Mouse (Mus musculus) liver, embryonic 15.5 days (tissue): ENCODE results near the gene Usp49. TPM values are rescaled to one million over a fixed set of nuclear protein-coding genes. Genes with fewer than 3 reads are reported as not detected.
A peak's percentile ranks its signal among the peaks of the same experiment; 100 is the strongest.
"Not testable (repeated sequence)": the region's sequence is repeated elsewhere in the genome, so short reads cannot be mapped to it uniquely, and the experiment has no call there.

Source experiments
- ATAC-seq: fragments of 200-750 bp; cut with Nextera tagmentation; 2 replicates; pipeline ENCODE4 v1.8.0; 2017; ENCODE audit warnings: moderate number of reproducible peaks, mild to moderate bottlenecking, moderate library complexity; ENCODE audit not compliant: insufficient read depth
- H3K27ac ChIP-seq: fragments of 300-500 bp; sonication (generic); replicated peaks from 2 replicates; pipeline ENCODE4 v1.5.1; 2015; ENCODE audit warnings: mild to moderate bottlenecking, inconsistent platforms
- H3K27me3 ChIP-seq: fragments of 300-500 bp; sonication (generic); 2 replicates; pipeline ENCODE4 v1.6.1; 2015; ENCODE audit warnings: mild to moderate bottlenecking, inconsistent platforms
- H3K36me3 ChIP-seq: fragments of 300-500 bp; sonication (generic); replicated peaks from 2 replicates; pipeline ENCODE4 v1.6.1; 2015; ENCODE audit warnings: moderate library complexity, mild to moderate bottlenecking, inconsistent platforms
- H3K4me1 ChIP-seq: fragments of 300-500 bp; sonication (generic); replicated peaks from 2 replicates; pipeline ENCODE4 v1.6.1; 2015; ENCODE audit warnings: inconsistent platforms
- H3K4me2 ChIP-seq: fragments of 300-500 bp; sonication (generic); 2 replicates; pipeline ENCODE4 v1.6.1; 2015; ENCODE audit warnings: moderate library complexity, mild to moderate bottlenecking, inconsistent platforms
- H3K4me3 ChIP-seq: fragments of 300-500 bp; sonication (generic); replicated peaks from 2 replicates; pipeline ENCODE4 v1.5.1; 2015; ENCODE audit warnings: mild to moderate bottlenecking, inconsistent platforms
- H3K9ac ChIP-seq: fragments of 300-500 bp; sonication (generic); 2 replicates; pipeline ENCODE4 v1.6.1; 2015; ENCODE audit warnings: moderate library complexity, mild to moderate bottlenecking, inconsistent platforms
- H3K9me3 ChIP-seq: fragments of 300-500 bp; sonication (generic); replicated peaks from 2 replicates; pipeline ENCODE4 v1.6.1; 2016; ENCODE audit warnings: inconsistent platforms
- WGBS: fragments of 180-500 bp; shearing (Covaris S2); methylation state at CpG from one replicate; pipeline ENCODE4 v1.1.7; 2015; ENCODE audit warnings: mixed read lengths; ENCODE audit not compliant: insufficient replicate concordance; 5-methylcytosine and 5-hydroxymethylcytosine counted together
- polyA plus RNA-seq: library from polyadenylated mRNA; unstranded; fragments of >200 nt; fragmentation: Nextera tagmentation; extraction: Ambion mirVana; gene quantifications from 2 replicates; pipeline ENCODE4 v1.2.1, GENCODE M21; 2015

Usp49 gene
- polyA plus RNA-seq, 1 experiment from 2014 or later = 3.7 TPM

DNA sequence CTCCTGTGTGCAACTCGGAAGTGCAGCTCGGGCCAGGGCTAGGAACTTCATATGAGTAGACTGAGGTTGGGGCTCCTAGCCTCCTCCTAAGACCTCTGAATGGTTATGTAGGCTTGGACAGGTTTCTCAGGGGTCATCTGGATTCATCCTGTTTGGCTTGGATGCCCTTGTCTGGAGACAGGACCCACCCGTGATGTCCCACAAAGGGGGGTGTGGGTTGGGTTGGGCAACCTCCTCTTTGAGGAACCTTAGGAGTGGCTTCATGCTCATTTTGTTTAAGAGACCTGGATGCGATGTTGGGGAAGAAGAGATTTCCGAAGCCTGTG is 33.7 kb upstream of the Usp49 start:
- H3K27ac ChIP-seq = peak overlapping the region; percentile 96
- peak overlapping the region; percentile 83 for H3K4me2 ChIP-seq
- no peaks in the 10 kb centered on the region for H3K9me3 ChIP-seq
- H3K4me1 ChIP-seq = peaks cover 86% of the 10 kb centered on the region
- H3K9ac ChIP-seq = peak overlapping the region; percentile 95
- peak overlapping the region; percentile 90 for H3K4me3 ChIP-seq
- H3K27me3 ChIP-seq = no peaks in the 10 kb centered on the region
- WGBS = 36% methylated on average over 5 of the region's 5 CpGs
- peaks cover 71% of the 10 kb centered on the region for H3K36me3 ChIP-seq
- ATAC-seq = no peak

DNA sequence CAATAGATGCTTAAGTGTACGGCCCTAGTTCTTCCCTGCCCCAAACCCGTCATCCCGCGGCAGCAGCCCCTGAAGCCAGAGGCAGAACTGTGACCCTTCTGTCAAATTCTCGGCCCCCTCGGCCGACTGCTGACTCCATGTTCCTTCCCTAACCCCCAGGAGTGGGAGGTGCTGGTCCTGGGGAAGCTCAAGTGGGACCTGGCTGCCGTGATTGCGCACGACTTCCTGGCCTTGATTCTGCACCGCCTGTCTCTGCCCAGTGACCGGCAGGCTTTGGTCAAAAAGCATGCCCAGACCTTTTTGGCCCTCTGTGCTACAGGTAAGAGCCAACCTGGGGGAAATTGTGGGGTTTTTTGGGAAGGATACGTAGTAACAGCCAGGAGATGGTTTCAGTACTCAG is 33.2 kb upstream of the Usp49 start:
- peak overlapping the region; percentile 83 for H3K4me2 ChIP-seq
- peaks cover 86% of the 10 kb centered on the region for H3K4me1 ChIP-seq
- peak overlapping the region; percentile 90 for H3K4me3 ChIP-seq
- no peaks in the 10 kb centered on the region for H3K9me3 ChIP-seq
- peaks cover 75% of the 10 kb centered on the region for H3K36me3 ChIP-seq
- no peaks in the 10 kb centered on the region for H3K27me3 ChIP-seq
- ATAC-seq = no peak
- 57% methylated on average over 13 of the region's 13 CpGs for WGBS
- peak overlapping the region; percentile 95 for H3K9ac ChIP-seq
- peak overlapping the region; percentile 96 for H3K27ac ChIP-seq

DNA sequence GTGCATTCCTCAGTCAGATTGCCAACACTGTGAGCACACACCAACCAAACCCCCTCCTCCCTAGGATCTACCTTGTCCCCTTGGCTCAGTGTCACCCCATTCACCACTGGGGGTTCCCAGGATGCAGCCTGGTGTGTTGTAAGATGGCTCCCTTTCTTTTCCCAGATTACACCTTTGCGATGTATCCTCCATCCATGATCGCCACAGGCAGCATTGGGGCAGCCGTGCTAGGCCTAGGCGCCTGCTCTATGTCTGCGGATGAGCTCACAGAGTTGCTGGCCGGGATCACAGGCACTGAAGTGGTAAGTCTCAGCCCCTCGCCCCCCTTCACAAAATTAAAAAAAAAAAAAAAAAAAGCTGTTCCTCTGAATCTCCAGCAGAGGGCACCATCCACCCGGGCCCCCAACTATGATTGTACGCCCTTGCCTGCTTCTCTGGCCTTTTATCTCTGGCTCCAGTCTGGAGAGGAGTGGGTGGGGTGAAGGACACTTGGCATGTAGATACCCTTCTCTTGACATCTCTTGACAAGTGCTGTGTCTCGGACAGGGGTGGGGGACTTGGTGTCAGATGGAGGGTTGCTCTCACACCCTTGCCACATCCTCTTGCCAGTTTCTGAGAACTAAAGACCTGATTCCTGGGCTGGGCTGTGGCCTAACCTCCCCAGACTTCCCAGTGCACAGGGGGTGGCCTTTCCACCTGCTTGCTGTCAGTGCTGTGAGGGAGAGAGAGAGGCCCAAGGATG is 32.5 kb upstream of the Usp49 start:
- H3K9ac ChIP-seq = peak overlapping the region; percentile 95
- WGBS = 22% methylated on average over 10 of the region's 10 CpGs
- peak; percentile 62 for ATAC-seq
- H3K9me3 ChIP-seq = no peaks in the 10 kb centered on the region
- H3K4me2 ChIP-seq = peak overlapping the region; percentile 83
- H3K4me3 ChIP-seq = peak overlapping the region; percentile 90
- peaks cover 79% of the 10 kb centered on the region for H3K4me1 ChIP-seq
- no peaks in the 10 kb centered on the region for H3K27me3 ChIP-seq
- H3K36me3 ChIP-seq = peaks cover 83% of the 10 kb centered on the region
- peak overlapping the region; percentile 96 for H3K27ac ChIP-seq

DNA sequence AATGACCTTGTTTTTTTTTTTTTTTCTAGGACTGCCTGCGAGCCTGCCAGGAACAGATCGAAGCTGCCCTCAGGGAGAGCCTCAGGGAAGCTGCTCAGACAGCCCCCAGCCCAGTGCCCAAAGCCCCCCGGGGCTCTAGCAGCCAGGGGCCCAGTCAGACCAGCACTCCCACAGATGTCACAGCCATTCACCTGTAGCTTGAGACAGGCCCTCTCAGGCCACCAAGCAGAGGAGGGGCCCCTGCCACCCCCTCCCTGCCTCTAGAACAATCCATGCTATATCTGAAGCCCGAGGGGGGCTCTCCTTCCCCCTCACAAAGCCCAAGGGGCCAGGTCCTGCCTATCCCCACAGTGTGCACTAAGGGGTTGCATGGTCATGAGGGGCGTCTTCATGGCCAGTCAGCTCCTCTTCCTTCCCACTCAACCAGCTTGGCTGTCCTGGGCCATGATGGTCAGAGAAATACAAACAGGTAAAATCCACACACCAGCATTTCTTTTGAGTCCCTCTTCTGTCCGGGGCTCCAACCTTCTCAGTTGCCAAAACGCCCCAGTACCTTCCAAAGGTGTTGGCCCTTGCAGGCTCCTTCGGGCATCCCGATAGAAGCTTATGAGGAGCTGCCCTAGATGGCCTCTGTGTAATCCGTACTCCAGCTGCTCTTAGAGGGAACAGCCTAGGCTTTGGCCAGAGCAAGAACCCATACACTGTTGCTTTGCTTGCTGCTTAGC is 31.7 kb upstream of the Usp49 start:
- H3K36me3 ChIP-seq = peaks cover 88% of the 10 kb centered on the region
- H3K9me3 ChIP-seq, H3K27me3 ChIP-seq, ATAC-seq: not testable (repeated sequence)
- H3K27ac ChIP-seq = peak overlapping the region; percentile 96
- H3K4me1 ChIP-seq = peaks cover 77% of the 10 kb centered on the region
- WGBS = 55% methylated on average over 10 of the region's 10 CpGs
- H3K4me3 ChIP-seq = peak overlapping the region; percentile 90
- H3K4me2 ChIP-seq = peak overlapping the region; percentile 83
- H3K9ac ChIP-seq = peak overlapping the region; percentile 95

DNA sequence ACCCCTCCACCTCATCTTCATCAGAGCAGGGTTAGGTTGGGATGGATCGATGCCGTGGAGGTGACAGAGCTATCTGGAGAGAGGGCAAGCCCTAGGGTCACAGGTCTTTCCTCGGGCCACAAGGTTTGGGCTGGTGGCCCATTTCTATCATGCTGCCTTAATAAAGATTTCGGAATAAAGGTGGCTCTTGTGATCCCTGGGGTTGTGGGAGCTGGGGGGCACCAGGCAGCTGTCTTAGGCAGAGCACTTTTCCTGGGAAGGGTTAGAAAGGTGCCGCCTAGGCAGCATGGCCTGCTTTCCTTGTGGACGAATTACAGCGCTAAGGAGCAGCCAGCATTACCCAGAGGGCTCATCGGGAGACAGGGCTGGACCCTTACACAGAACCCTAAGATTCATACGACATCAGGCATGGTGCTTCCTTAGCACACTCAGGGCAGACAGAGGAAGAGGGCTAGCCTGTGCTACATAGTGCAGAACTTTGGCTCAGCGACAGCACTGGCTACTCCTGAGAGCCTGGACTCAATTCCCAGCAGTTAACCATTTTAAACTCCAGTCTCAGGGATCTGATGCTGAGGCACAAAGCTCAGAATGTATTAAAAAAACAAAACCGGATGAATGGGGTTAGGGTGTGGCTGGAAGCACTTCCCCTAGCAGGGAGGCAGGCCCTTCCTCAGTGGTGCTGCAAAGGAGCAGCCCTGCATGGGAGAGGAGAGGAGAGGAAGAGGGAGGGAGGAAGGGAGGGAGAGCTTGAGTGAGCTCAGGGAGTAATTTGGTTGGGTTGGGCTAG is 30.8 kb upstream of the Usp49 start:
- no peak overlapping the region for H3K4me3 ChIP-seq
- peak overlapping the region; percentile 96 for H3K27ac ChIP-seq
- peaks cover 75% of the 10 kb centered on the region for H3K4me1 ChIP-seq
- 0 out of 2 replicates have a peak overlapping the region, but pooled peaks have one; percentile 33 for H3K9ac ChIP-seq
- no peak for ATAC-seq
- H3K36me3 ChIP-seq = peaks cover 97% of the 10 kb centered on the region
- peak overlapping the region; percentile 83; the same call in 1 of the 2 replicates for H3K4me2 ChIP-seq
- no peaks in the 10 kb centered on the region for H3K27me3 ChIP-seq
- H3K9me3 ChIP-seq = no peaks in the 10 kb centered on the region
- WGBS = 58% methylated on average over 11 of the region's 11 CpGs

DNA sequence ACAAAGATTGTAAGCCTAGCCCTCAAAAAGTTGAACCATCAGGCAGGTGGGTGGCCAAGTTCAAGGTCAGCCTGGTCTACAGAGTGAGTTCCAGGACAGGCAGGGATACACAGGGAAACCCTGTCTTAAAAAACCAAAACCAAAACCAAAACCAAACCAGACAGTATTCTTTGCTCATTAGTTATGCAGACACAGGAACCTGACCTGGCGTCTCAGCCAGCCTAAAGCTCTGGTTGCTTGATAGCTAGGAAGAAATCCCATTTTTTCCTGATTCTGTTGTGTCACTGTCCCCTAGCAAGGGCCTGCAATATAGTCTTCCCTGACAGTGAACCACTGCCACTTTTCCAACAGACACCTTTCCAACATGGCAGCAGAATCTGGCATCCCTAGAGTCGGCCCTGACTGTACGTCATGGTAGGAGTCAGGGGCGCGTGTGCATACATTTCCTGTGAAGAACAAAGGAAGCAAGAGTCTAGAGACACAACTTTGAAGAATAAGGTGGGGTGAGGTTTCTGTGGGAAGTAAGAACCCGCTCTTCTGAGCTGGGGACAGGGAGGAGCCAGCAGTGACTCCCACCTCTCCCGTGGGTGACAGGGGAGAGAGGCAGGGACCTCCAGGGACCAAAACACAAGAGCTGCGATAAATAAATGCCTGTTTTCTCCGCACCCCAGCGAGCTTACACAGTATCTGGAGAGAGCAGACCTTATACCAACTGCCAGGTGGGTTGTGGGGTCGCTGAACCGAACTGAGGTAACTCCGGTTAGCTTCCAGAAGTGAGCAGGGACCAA is 29.7 kb upstream of the Usp49 start:
- Histone ChIP-seq H3K9ac (no peak overlapping the region), H3K27ac (peak overlapping the region; percentile 96), H3K36me3 (peaks cover 97% of the 10 kb centered on the region), H3K4me2 (no peak overlapping the region), H3K9me3 (no peaks in the 10 kb centered on the region), H3K4me1 (peaks cover 64% of the 10 kb centered on the region), H3K4me3 (no peak overlapping the region), H3K27me3 (no peaks in the 10 kb centered on the region)
- WGBS = 82% methylated on average over 13 of the region's 13 CpGs
- no peak for ATAC-seq

DNA sequence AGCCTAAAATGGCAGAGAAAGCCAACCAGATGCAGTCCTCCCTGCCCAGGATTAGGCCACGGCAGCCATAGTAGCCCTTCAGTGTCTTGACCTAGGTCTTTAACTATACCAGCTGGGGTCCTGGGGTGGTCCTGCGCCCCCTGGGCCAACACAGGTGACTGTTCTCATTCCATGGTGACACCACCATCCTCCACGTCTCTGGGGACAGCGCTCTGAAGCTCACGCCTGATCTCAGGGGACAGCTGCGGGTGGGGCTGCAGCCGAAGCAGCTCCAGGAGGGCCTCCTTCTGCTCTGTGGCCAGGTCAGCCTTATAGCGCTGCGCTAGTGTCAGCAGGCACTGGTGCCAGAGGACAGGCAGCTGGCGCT is 29.1 kb upstream of the Usp49 start:
- 90% methylated on average over 10 of the region's 10 CpGs for WGBS
- peaks cover 97% of the 10 kb centered on the region for H3K36me3 ChIP-seq
- peak overlapping the region; percentile 96 for H3K27ac ChIP-seq
- H3K9ac ChIP-seq = no peak overlapping the region
- H3K4me3 ChIP-seq = no peak overlapping the region
- H3K9me3 ChIP-seq = no peaks in the 10 kb centered on the region
- H3K27me3 ChIP-seq = no peaks in the 10 kb centered on the region
- no peak overlapping the region for H3K4me2 ChIP-seq
- ATAC-seq = no peak
- peaks cover 58% of the 10 kb centered on the region for H3K4me1 ChIP-seq

DNA sequence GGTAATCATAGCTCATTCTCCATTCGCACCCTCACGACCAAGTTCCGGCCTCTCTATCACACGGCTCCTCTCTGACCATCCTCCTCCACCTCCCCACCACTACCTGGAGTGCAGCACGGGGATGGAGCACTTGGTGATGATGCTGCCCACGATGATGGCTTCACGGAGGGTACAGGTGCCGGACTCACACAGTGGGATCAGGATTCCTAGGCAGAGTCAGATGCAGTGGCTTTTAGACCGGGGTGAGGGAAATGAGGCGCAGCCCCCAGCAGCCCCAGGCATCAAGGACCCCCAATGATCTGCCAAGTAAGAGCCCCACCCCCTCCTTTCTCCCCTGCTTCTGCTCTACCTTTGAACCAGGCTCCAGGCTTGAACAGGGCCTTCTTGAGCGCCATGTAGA is 28.2 kb upstream of the Usp49 start:
- H3K4me2 ChIP-seq = no peak overlapping the region
- no peak overlapping the region for H3K27ac ChIP-seq
- peaks cover 97% of the 10 kb centered on the region for H3K36me3 ChIP-seq
- H3K4me3 ChIP-seq = no peak overlapping the region
- no peak for ATAC-seq
- no peaks in the 10 kb centered on the region for H3K9me3 ChIP-seq
- H3K9ac ChIP-seq = no peak overlapping the region
- peaks cover 52% of the 10 kb centered on the region for H3K4me1 ChIP-seq
- WGBS = 91% methylated on average over 11 of the region's 11 CpGs
- H3K27me3 ChIP-seq = no peaks in the 10 kb centered on the region

DNA sequence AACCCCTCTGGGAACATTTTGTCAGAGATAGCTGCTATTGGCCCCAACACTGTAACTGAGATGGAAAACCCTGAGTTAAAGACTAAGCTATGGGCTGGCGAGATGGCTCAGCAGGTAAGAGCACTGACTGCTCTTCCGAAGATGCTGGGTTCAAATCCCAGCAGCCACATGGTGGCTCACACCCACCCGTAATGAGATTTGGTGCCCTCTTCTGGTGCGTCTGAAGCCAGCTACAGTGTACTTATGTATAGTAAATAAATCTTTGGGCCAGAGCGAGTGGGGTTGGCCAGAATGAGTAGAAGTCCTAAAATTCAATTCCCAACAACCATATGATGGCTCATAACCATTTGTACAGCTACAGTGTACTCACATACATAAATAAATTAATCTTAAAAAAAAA is 24.3 kb upstream of the Usp49 start:
- WGBS = 68% methylated on average over 5 of the region's 5 CpGs
- Histone ChIP-seq H3K9ac (no peak overlapping the region), H3K4me3 (no peak overlapping the region), H3K27me3 (no peaks in the 10 kb centered on the region), H3K27ac (no peak overlapping the region), H3K4me2 (no peak overlapping the region), H3K36me3 (peaks cover 78% of the 10 kb centered on the region), H3K4me1 (peaks cover 43% of the 10 kb centered on the region), H3K9me3 (no peaks in the 10 kb centered on the region)
- ATAC-seq = no peak

DNA sequence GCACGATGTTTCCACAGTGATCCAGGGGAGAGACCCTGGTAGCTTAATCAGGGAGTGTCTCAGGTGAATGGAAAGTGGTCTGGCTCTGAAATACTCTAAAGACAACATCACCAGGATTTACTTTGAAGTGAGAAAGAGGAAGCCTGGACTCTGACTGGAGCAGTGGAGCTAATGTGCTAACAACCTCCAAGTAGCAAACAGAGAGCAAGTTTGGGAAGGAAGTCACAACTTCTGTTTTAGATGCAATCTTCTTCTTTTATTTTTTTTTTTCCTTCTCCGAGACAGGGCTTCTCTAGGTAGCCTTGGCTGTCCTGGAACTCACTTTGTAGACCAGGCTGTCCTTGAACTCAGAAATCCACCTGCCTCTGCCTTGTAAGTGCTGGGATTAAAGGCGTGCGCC is 21.3 kb upstream of the Usp49 start:
- Histone ChIP-seq H3K4me3 (peak overlapping the region; percentile 92), H3K9me3 (no peaks in the 10 kb centered on the region), H3K9ac (no peak overlapping the region), H3K27me3 (no peaks in the 10 kb centered on the region), H3K36me3 (peaks cover 63% of the 10 kb centered on the region), H3K27ac (peak overlapping the region; percentile 90), H3K4me2 (peak overlapping the region; percentile 90), H3K4me1 (peaks cover 57% of the 10 kb centered on the region)
- ATAC-seq = no peak
- 70% methylated on average over 4 of the region's 4 CpGs for WGBS
